Mouse (Mus musculus): ENCODE results near the gene Npy4r.

GRCm38 (mm10) chr14:34120016-34120910 lies 32.0 kb downstream of the Npy4r start:
- TF ChIP-seq CTCF (IDR thresholded peaks at IDR 0.05; ENCODE audit: borderline replicate concordance, control insufficient read depth, extremely low read depth, insufficient read depth, low read length, poor library complexity): no peak
- TF ChIP-seq POLR2A (IDR thresholded peaks at IDR 0.05; ENCODE audit: control insufficient read depth, extremely low read depth, insufficient read depth, low read length, poor library complexity): no peak

Measured in thymus, adult 2 months (tissue).